Mouse (Mus musculus) hindlimb bud, embryonic 11.5 days (tissue): Measurements from ENCODE around the gene Cdyl.

Experiments
- DNase-seq: peaks from one replicate; pipeline ENCODE4 v3.0.0-alpha.2; 2012; ENCODE audit warnings: low read depth, low spot score; ENCODE audit errors: extremely low spot score

The Cdyl gene

GRCm38 (mm10) chr13:35756393-35757338, 97.0 kb downstream of the Cdyl start:
- no peak for DNase-seq

- DNase-seq, result no peak
Observed at GRCm38 (mm10) chr13:35760372-35760771, 100.7 kb downstream of the Cdyl start.

GRCm38 (mm10) chr13:35764559-35764958, 104.9 kb downstream of the Cdyl start:
- DNase-seq, result no peak

DNA sequence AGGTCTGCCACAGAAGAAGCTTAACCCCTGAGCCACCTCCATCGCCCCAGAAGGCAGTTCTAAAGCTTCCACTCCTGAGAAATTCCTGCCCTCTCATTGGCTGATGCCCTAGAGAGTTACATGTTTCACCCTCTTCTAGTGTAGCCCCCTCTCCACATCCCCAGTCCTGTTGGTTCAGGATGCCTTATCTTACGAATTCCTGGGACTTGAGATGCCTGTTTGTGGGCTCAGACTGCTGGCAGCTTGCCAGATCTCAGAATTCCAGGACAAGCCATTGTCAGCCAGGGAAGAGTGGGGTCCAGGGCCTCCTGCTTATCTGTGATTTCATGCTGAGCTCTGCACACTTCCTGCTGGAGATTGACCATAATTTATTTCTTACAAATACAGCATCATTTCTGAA, 106.2 kb downstream of the Cdyl start:
- no peak for DNase-seq

- no peak for DNase-seq
Observed at GRCm38 (mm10) chr13:35769673-35770072, 110.0 kb downstream of the Cdyl start.

GRCm38 (mm10) chr13:35770421-35770820, 110.8 kb downstream of the Cdyl start:
- no peak for DNase-seq

GRCm38 (mm10) chr13:35771968-35772382, 112.3 kb downstream of the Cdyl start:
- DNase-seq, result no peak

DNA sequence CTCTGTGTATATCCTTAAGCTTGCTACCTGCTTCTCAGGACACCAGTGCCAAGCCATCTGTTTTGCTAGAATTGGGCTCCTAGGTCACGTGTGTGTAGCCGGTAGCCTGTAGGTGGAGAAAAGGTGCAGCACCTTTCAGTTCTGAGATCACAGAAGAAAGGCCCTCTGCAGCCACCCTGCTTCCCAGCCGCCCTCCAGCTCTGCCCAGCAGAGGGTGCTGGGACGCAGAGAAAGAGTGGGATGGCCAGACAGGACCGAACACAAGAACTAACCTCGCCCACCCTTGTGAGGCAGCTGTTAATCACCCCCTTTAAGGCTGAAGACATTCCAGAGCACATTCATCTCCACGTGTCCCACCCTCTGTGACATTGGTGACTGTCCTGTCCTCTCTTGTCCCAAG, 114.1 kb downstream of the Cdyl start:
- no peak for DNase-seq

GRCm38 (mm10) chr13:35776123-35776522, 116.5 kb downstream of the Cdyl start:
- no peak for DNase-seq

DNA sequence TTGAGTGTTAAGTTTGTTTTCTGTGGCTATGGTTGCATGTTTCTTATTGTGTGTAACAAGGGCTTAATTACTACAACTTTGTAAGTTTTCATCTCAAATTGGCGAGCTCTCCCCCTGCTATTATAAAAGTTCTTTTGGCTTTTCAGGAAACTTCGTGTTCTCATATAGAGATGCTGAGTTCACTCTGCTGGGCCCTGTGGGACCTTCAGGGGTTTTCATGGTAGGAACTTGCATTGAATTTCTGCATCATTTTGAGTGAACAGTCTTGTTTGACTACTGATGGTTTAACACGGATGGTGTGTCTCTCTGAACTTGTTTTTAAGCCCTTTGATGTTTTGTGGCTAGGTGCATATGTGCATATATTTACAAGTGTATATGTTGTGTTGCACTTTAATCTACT, 121.1 kb downstream of the Cdyl start:
- DNase-seq, result no peak

DNA sequence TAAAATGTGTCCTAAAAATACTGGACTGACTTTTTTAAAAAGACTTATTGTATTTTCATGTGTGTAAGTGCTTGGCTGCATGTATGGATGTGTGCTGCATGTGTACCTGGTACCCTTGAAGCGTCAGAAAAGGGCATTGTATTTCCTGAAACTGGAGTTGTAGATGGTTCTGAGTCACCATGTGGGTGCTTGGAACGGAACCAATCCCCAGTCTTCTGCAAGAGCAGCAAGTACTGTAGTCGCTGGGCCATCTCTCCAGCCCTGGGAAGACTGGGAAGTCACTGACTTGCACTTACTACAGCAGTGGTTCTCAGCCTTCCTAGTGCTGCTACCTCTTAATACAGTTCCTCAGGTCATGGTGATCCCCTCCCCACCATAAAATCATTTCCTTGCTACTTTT, 122.1 kb downstream of the Cdyl start:
- no peak for DNase-seq

- no peak for DNase-seq
Observed at GRCm38 (mm10) chr13:35782949-35783348, 123.3 kb downstream of the Cdyl start.

GRCm38 (mm10) chr13:35783576-35783975, 123.9 kb downstream of the Cdyl start:
- DNase-seq, result no peak

DNA sequence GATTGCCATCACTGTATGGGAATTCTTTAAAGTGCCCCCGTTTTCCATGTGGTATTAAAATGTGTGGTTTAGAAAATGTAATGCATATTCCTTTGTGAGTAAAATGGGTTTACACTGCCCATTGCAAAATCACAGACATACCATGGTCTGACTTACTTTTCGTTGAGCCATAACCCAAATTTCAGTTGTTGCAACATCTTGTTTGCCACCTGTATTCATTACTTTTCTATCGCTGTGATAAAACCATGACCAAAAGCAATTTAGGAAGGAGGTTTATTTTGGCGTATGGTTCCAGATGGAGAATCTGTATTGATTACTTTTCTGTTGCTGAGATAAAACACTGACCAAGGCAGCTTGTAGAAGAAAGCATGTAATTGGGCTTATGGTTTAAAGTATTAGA, 124.6 kb downstream of the Cdyl start:
- no peak for DNase-seq

DNA sequence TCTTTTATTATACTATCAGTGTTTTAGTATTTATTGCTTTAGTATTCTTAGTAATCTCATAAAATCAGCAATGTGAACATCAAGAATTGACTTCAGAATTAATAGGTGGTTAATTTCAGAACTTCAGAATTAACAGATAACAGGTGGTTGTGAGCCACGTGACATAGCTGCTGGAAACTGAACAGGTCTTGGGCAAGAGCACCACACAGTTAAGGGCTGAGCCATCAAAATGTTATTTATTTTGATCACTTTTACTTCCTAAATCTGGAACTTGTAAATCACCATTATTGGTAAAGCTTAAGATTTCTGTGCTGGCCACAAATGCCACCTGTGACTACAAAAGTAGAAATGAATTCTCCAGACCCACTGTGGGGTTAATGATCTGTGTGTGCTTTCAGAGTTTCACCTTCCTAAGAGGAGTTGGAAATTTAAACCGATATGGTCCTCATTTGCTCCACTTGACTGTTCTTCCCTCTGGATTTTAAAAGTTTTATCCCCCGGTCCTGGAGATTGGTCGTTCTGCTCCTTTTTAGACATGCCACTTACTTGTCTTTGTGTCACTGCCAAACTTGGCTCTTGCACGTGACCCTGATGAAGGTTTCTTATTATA, 125.8 kb downstream of the Cdyl start:
- DNase-seq, result no peak

- DNase-seq, result no peak
Observed at GRCm38 (mm10) chr13:35786726-35787399, 127.2 kb downstream of the Cdyl start.

GRCm38 (mm10) chr13:35789577-35789976, 129.9 kb downstream of the Cdyl start:
- no peak for DNase-seq

GRCm38 (mm10) chr13:35790431-35790830, 130.8 kb downstream of the Cdyl start:
- DNase-seq, result no peak

GRCm38 (mm10) chr13:35794309-35794708, 134.7 kb downstream of the Cdyl start:
- no peak for DNase-seq

GRCm38 (mm10) chr13:35794774-35795173, 135.1 kb downstream of the Cdyl start:
- no peak for DNase-seq

DNA sequence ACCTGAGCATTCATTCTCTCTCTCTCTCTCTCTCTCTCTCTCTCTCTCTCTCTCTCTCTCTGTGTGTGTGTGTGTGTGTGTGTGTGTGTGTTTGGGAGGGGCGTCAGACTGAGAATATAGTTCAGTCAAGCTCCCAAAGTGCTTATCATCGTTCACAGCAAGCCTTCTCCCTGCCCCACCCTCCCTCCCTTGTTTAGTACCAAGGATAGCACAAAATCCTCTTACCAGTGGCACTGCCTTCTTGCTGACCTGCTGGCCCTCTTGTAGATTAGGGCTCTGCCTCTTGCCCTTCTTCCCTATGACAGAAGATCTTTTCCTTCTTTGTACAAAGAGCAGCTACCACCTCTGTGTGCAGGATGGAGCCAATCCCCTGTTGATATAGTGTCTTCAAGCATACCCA, 136.3 kb downstream of the Cdyl start:
- DNase-seq, result no peak

DNA sequence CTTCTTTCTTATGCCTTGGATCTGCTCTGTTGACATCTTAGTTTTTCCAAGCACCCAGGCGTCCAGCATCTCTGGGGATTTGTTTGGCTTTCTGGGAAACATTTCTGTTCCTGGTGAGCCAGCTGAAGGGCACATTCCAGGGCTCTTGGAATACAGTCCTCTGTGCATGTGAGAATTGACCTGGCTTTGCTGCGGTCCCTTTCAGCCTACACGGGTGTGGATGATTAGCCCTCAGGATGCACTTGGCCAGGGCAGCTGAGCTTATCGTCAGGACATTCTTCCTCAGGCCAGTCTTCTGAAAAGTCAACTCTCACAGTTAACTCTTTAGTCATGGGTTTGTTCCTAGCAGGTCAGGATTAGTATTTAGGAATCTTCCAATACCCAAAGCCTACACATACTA, 136.7 kb downstream of the Cdyl start:
- no peak for DNase-seq
